Mouse (Mus musculus): ENCODE results near the gene Fam184b.

Fam184b gene

DNA sequence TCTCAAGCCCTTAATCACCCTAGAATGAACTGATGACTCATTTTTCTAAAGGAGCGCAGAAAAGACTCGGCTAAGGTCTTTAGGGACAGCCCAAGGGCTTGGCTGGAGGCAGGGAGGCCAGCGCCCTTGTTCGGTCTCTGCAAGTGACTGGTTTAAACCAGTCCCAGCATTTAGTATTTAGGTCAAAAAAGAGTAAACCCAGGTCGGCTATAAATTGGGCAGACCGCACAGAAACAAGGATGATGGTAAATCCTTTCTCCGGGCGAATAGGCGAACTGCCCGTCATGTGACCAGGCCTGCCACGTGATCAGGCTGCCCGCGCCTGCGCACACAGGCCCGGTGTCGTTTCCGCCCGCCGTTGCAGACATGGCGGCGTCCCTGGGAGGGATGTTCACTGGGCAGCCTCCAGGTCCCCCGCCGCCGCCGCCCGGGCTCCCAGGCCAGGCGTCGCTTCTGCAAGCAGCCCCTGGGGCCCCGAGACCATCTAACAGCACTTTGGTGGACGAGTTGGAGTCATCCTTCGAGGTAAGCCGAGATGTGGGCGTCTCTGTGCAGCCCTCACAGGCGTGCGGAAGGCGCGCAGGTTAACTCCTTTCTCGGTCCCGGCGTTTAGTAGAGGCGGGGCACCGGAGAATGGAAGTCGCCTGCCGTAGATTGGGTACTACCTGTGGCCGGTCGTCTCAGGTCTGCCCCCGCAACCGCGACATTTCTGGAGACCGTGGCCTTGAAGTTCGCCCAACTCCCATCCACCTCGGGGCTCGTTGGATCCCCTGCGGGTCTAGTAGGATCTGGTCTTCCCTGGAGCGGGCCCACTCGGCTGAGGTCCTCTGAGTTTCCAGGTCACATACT lies 119.2 kb downstream of the Fam184b start, which contains the start of gene Med28:
Med28 (plus strand) TSS at position 270 of the 849 bp plus-strand sequence.
- peak within 1 kb of the TSS; percentile 98 for H3K4me3 ChIP-seq (replicated peaks; ENCODE audit: low read length)
- TF ChIP-seq NANOG (IDR thresholded peaks at IDR 0.05; ENCODE audit: borderline replicate concordance, low read length) (no peak), CTCF (conservative IDR thresholded peaks at IDR 0.05; ENCODE audit: low read length) (no peak), POU5F1 (IDR thresholded peaks at IDR 0.05; ENCODE audit: borderline replicate concordance, low read length) (no peak)
- peaks cover 48% of the 10 kb centered on the region for H3K4me1 ChIP-seq (replicated peaks; ENCODE audit: low read depth, low read length)
- no peaks in the 10 kb centered on the region for H3K9me3 ChIP-seq (ENCODE audit: low read length)
- peaks cover 79% of the 10 kb centered on the region for H3K36me3 ChIP-seq (ENCODE audit: insufficient read depth, low read length)
- no peaks in the 10 kb centered on the region for H3K27me3 ChIP-seq (ENCODE audit: insufficient read depth, low read length)

GRCm38 (mm10) chr5:45515151-45515743 lies 124.2 kb downstream of the Fam184b start:
- Histone ChIP-seq H3K4me3 (replicated peaks; ENCODE audit: low read length) (0 out of 2 replicates have a peak overlapping the region, but pooled peaks have one; percentile 13), H3K27me3 (ENCODE audit: insufficient read depth, low read length) (no peaks in the 10 kb centered on the region), H3K4me1 (replicated peaks; ENCODE audit: low read depth, low read length) (peaks cover 74% of the 10 kb centered on the region), H3K9me3 (ENCODE audit: low read length) (no peaks in the 10 kb centered on the region), H3K36me3 (ENCODE audit: insufficient read depth, low read length) (peaks cover 92% of the 10 kb centered on the region)
- TF ChIP-seq CTCF (conservative IDR thresholded peaks at IDR 0.05; ENCODE audit: low read length) (no peak), POU5F1 (IDR thresholded peaks at IDR 0.05; ENCODE audit: borderline replicate concordance, low read length) (no peak), NANOG (IDR thresholded peaks at IDR 0.05; ENCODE audit: borderline replicate concordance, low read length) (no peak)

DNA sequence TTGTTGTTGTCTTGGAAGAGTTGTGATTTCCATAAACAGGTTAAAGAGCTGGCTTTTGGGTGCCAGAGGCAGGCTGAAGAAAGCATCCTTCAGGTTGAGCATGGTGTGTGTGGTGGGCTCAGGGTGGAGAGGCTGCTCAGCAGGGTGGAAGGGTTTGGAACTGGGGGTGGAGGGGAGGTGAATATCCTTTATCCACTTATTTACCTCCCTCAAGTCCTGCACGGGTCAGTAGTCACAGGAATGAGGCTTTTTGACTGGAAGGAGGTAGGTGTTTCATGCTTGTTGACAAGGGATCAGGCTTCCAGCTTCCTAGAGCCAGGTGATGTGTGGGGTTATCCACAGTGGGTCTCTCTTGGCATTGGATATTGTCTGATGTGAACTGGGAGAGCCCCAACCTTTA lies 124.8 kb downstream of the Fam184b start:
- Histone ChIP-seq H3K36me3 (ENCODE audit: insufficient read depth, low read length) (peaks cover 98% of the 10 kb centered on the region), H3K9me3 (ENCODE audit: low read length) (no peaks in the 10 kb centered on the region), H3K4me3 (replicated peaks; ENCODE audit: low read length) (0 out of 2 replicates have a peak overlapping the region, but pooled peaks have one; percentile 13), H3K4me1 (replicated peaks; ENCODE audit: low read depth, low read length) (peaks cover 77% of the 10 kb centered on the region), H3K27me3 (ENCODE audit: insufficient read depth, low read length) (no peaks in the 10 kb centered on the region)
- TF ChIP-seq CTCF (conservative IDR thresholded peaks at IDR 0.05; ENCODE audit: low read length) (no peak), POU5F1 (IDR thresholded peaks at IDR 0.05; ENCODE audit: borderline replicate concordance, low read length) (no peak), NANOG (IDR thresholded peaks at IDR 0.05; ENCODE audit: borderline replicate concordance, low read length) (no peak)

DNA sequence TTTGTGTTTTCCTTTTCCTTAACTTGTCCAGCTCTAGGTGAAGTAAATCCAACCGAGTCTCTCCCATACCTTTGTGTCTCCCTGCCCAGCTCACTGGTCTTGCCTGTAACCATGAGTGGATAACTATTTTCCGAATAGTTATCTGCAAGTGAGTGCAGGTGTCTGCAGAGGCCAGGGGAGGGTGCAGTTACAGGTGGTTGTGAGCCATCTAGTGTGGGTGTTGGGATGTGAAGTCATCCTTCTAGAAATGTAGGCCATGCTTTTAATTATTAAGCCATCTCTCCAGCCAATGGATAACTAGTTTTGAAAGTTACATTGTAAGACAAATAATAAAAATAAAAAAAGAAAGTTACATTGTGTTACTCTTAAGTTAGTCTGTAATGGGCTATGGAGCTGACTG lies 125.9 kb downstream of the Fam184b start:
- peaks cover 72% of the 10 kb centered on the region for H3K4me1 ChIP-seq (replicated peaks; ENCODE audit: low read depth, low read length)
- no peak for TF ChIP-seq CTCF (conservative IDR thresholded peaks at IDR 0.05; ENCODE audit: low read length)
- TF ChIP-seq POU5F1 (IDR thresholded peaks at IDR 0.05; ENCODE audit: borderline replicate concordance, low read length) = no peak
- no peak for TF ChIP-seq NANOG (IDR thresholded peaks at IDR 0.05; ENCODE audit: borderline replicate concordance, low read length)
- H3K36me3 ChIP-seq (ENCODE audit: insufficient read depth, low read length) = peaks cover 97% of the 10 kb centered on the region
- no peak overlapping the region for H3K4me3 ChIP-seq (replicated peaks; ENCODE audit: low read length)
- no peaks in the 10 kb centered on the region for H3K9me3 ChIP-seq (ENCODE audit: low read length)
- no peaks in the 10 kb centered on the region for H3K27me3 ChIP-seq (ENCODE audit: insufficient read depth, low read length)

DNA sequence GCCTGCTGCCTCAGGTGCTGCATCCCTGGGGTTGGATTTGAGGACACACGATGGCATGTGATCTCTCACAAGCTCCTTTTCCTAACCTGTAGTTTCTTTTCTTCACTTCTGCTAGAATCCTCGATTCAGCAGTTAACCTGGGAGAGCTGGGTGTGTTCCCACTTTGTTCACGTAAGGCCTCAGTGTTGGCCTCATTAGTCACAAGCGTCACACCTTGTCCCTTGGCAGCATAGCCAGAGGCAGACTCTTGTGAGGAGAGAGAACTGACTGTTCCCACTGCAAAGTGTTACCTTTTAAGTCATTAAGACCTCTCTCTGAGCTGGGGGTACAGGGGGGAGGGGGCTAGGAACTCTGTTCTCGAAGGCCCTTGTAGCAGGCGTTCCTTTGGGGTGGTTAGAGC lies 126.5 kb downstream of the Fam184b start:
- TF ChIP-seq CTCF (conservative IDR thresholded peaks at IDR 0.05; ENCODE audit: low read length) (no peak), NANOG (IDR thresholded peaks at IDR 0.05; ENCODE audit: borderline replicate concordance, low read length) (no peak), POU5F1 (IDR thresholded peaks at IDR 0.05; ENCODE audit: borderline replicate concordance, low read length) (no peak)
- Histone ChIP-seq H3K27me3 (ENCODE audit: insufficient read depth, low read length) (no peaks in the 10 kb centered on the region), H3K9me3 (ENCODE audit: low read length) (no peaks in the 10 kb centered on the region)

DNA sequence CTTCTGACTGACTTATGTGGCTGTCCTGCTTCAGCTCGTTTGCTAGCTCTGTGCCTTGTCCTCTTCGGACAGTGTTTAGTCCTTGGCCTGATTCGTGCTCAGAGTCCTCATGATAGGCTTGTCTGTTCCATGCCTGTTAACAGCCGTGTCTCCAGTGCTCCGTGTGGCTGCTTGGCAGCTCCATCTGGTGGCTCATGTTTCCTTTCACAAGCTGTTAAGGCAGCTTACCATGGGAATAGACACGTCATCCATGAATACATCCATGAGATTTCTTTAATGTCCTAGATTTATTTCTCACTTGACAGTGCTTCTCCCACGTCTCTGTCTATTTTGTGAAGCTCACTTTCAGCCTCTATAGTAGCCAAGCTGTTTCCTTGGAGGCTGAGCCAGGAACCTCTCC lies 129.3 kb downstream of the Fam184b start:
- H3K4me1 ChIP-seq (replicated peaks; ENCODE audit: low read depth, low read length) = peaks cover 58% of the 10 kb centered on the region
- no peaks in the 10 kb centered on the region for H3K9me3 ChIP-seq (ENCODE audit: low read length)
- H3K27me3 ChIP-seq (ENCODE audit: insufficient read depth, low read length) = no peaks in the 10 kb centered on the region
- no peak overlapping the region for H3K4me3 ChIP-seq (replicated peaks; ENCODE audit: low read length)
- H3K36me3 ChIP-seq (ENCODE audit: insufficient read depth, low read length) = peaks cover 98% of the 10 kb centered on the region
- TF ChIP-seq POU5F1 (IDR thresholded peaks at IDR 0.05; ENCODE audit: borderline replicate concordance, low read length) (no peak), NANOG (IDR thresholded peaks at IDR 0.05; ENCODE audit: borderline replicate concordance, low read length) (no peak), CTCF (conservative IDR thresholded peaks at IDR 0.05; ENCODE audit: low read length) (no peak)

More for the DNA sequence above, 126.5 kb downstream of the Fam184b start:
- peaks cover 98% of the 10 kb centered on the region for H3K36me3 ChIP-seq (ENCODE audit: insufficient read depth, low read length)
- no peak overlapping the region for H3K4me3 ChIP-seq (replicated peaks; ENCODE audit: low read length)
- H3K4me1 ChIP-seq (replicated peaks; ENCODE audit: low read depth, low read length) = peaks cover 72% of the 10 kb centered on the region

DNA sequence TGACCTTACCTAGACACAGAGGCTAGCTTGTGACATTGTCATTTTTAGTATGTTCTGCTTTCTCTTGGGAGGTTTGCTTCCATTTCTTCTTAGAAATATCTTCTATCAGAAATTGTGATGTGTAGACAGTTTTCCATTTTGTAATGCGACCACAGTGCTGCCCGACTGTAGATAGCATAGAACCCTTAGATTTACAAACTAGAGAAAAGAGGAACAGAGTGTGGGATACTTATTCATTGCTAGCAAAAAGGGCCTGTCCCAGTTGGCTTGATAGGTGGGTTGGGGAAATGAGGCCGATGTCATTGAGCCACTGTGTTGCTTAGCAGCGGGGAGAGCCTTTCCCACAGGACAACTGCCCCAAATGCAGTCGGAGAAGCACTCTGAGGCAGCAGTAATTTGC lies 141.8 kb downstream of the Fam184b start:
- no peaks in the 10 kb centered on the region for H3K9me3 ChIP-seq (ENCODE audit: low read length)
- H3K36me3 ChIP-seq (ENCODE audit: insufficient read depth, low read length) = peaks cover 82% of the 10 kb centered on the region
- peaks cover 88% of the 10 kb centered on the region for H3K4me1 ChIP-seq (replicated peaks; ENCODE audit: low read depth, low read length)
- peak overlapping the region; percentile 98 for H3K4me3 ChIP-seq (replicated peaks; ENCODE audit: low read length)
- H3K27me3 ChIP-seq (ENCODE audit: insufficient read depth, low read length) = no peaks in the 10 kb centered on the region
- TF ChIP-seq NANOG (IDR thresholded peaks at IDR 0.05; ENCODE audit: borderline replicate concordance, low read length) = no peak
- no peak for TF ChIP-seq CTCF (conservative IDR thresholded peaks at IDR 0.05; ENCODE audit: low read length)
- TF ChIP-seq POU5F1 (IDR thresholded peaks at IDR 0.05; ENCODE audit: borderline replicate concordance, low read length) = no peak

DNA sequence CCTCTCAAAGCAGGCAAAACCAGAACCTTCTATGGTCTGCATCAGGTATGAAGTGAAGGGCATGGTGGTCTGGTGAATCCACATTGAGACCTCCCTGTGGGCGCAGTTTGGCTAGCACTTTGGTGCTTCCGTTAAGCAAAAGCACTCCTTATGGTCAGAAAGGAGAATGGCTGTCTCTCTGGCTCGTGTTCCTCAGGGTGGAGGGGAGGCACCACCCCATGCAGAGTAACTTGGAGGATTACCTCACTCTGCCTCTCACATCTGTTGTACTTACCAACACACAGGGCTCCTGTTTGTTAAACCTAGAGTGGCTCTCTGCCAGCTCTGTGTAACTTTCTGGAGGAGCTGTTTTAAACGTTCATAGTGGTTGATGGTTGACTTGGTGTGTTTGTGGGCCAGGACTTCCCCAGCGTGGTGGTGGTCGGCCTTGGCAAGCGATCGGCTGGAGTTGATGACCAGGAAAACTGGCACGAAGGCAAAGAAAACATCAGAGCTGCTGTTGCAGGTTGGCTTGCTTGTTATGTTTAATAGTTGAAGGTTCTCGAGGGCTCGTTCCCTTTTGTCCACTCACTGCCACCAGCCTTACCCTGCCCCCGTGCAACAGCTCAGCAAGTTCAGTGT lies 142.4 kb downstream of the Fam184b start:
- Histone ChIP-seq H3K27me3 (ENCODE audit: insufficient read depth, low read length) (no peaks in the 10 kb centered on the region), H3K4me3 (replicated peaks; ENCODE audit: low read length) (peak overlapping the region; percentile 98), H3K4me1 (replicated peaks; ENCODE audit: low read depth, low read length) (peaks cover 86% of the 10 kb centered on the region), H3K9me3 (ENCODE audit: low read length) (no peaks in the 10 kb centered on the region), H3K36me3 (ENCODE audit: insufficient read depth, low read length) (peaks cover 76% of the 10 kb centered on the region)
- TF ChIP-seq POU5F1 (IDR thresholded peaks at IDR 0.05; ENCODE audit: borderline replicate concordance, low read length) = no peak
- no peak for TF ChIP-seq CTCF (conservative IDR thresholded peaks at IDR 0.05; ENCODE audit: low read length)
- no peak for TF ChIP-seq NANOG (IDR thresholded peaks at IDR 0.05; ENCODE audit: borderline replicate concordance, low read length)

All from E14TG2a.4 (cell line).